Mouse (Mus musculus): ENCODE results near the gene Itsn1. TPM values are rescaled to one million over a fixed set of nuclear protein-coding genes. Genes with fewer than 3 reads are reported as not detected.

Itsn1 gene
- polyA plus RNA-seq, 1 experiment = 12.9 TPM

DNA sequence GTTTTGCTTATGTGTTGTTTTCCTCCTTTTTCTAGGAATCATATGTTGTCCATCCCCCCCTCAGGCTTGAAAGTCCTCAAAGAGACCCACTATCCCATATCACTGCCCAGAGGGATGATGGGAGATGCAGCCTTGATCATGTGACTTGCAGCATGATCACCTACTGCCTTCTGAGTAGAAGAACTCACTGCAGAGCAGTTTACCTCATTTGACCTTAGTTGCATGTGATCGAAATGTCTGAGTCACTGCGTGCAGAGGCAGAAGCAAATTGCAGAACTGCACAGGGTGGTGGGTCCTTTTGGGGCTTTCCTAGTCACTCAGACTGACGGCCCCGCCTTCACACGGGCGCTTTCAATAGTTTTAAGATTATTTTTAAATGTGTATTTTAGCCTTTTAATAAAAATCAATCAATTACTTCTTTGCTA is 141.1 kb downstream of the Itsn1 start:
- 25% methylated on average over 6 of the region's 6 CpGs for WGBS
- Histone ChIP-seq H3K4me1 (replicated peaks; ENCODE audit: control insufficient read depth, insufficient read depth, low read length) (peaks cover 8% of the 10 kb centered on the region), H3K36me3 (ENCODE audit: control insufficient read depth, insufficient read depth, low read length) (no peaks in the 10 kb centered on the region), H3K27me3 (ENCODE audit: control insufficient read depth, insufficient read depth, low read length) (no peaks in the 10 kb centered on the region), H3K4me3 (ENCODE audit: control insufficient read depth, insufficient read depth, low read length) (no peak overlapping the region), H3K27ac (ENCODE audit: control insufficient read depth, insufficient read depth, low read length) (no peak overlapping the region)
- DNase-seq = no peak
- TF ChIP-seq POLR2A (IDR thresholded peaks at IDR 0.05; ENCODE audit: control insufficient read depth, extremely low read depth, insufficient read depth, low read length, poor library complexity) (no peak), CTCF (IDR thresholded peaks at IDR 0.05; ENCODE audit: borderline replicate concordance, control insufficient read depth, extremely low read depth, insufficient read depth, low read length, poor library complexity) (no peak)

DNA sequence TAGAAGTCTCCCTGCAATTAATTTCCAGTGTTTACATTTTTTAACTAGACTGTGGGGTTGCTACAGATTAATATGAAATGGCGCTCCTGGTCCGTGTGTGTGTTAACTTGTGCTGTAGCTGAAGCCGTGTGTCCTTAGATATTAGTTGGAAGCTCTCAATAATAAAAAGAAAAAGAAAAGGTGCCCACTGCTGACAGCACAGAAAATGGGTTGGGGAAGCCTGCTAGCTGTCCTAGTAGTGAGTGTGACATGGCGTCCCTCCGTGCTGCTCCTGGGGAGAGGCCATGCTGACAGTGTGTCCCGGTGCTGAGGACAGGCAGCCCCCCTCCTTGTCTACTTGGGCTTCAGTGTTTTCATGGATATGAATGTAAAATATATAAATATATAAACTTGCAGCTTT is 142.1 kb downstream of the Itsn1 start:
- 98% methylated on average over 6 of the region's 6 CpGs for WGBS
- DNase-seq = no peak
- Histone ChIP-seq H3K27me3 (ENCODE audit: control insufficient read depth, insufficient read depth, low read length) (no peaks in the 10 kb centered on the region), H3K36me3 (ENCODE audit: control insufficient read depth, insufficient read depth, low read length) (no peaks in the 10 kb centered on the region), H3K4me1 (replicated peaks; ENCODE audit: control insufficient read depth, insufficient read depth, low read length) (peaks cover 8% of the 10 kb centered on the region), H3K4me3 (ENCODE audit: control insufficient read depth, insufficient read depth, low read length) (no peak overlapping the region), H3K27ac (ENCODE audit: control insufficient read depth, insufficient read depth, low read length) (no peak overlapping the region)
- TF ChIP-seq POLR2A (IDR thresholded peaks at IDR 0.05; ENCODE audit: control insufficient read depth, extremely low read depth, insufficient read depth, low read length, poor library complexity) (no peak), CTCF (IDR thresholded peaks at IDR 0.05; ENCODE audit: borderline replicate concordance, control insufficient read depth, extremely low read depth, insufficient read depth, low read length, poor library complexity) (no peak)

DNA sequence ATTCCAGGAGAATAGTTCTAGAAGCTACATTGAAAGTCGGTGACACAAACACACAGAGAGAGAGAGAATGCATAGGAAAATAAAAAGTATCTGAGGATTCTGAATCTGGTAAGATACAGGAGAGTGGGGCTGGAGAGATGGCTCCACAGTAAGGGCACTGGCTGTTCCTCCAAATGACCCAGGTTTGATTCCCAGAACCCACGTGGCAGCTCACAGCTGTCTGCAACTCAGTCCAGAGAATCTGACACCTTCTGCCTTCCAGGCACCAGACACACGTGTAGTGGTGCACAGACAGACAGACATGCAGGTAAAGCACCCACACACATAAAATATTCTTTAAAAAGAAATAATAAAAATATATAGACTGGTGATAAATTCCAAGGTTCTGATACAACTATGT is 144.6 kb downstream of the Itsn1 start:
- no peak for DNase-seq
- 77% methylated on average over 3 of the region's 3 CpGs for WGBS
- no peak overlapping the region for H3K4me3 ChIP-seq (ENCODE audit: control insufficient read depth, insufficient read depth, low read length)
- no peak overlapping the region for H3K27ac ChIP-seq (ENCODE audit: control insufficient read depth, insufficient read depth, low read length)
- TF ChIP-seq CTCF (IDR thresholded peaks at IDR 0.05; ENCODE audit: borderline replicate concordance, control insufficient read depth, extremely low read depth, insufficient read depth, low read length, poor library complexity) (no peak), POLR2A (IDR thresholded peaks at IDR 0.05; ENCODE audit: control insufficient read depth, extremely low read depth, insufficient read depth, low read length, poor library complexity) (no peak)
- H3K36me3 ChIP-seq (ENCODE audit: control insufficient read depth, insufficient read depth, low read length) = no peaks in the 10 kb centered on the region
- H3K27me3 ChIP-seq (ENCODE audit: control insufficient read depth, insufficient read depth, low read length) = no peaks in the 10 kb centered on the region
- peaks cover 8% of the 10 kb centered on the region for H3K4me1 ChIP-seq (replicated peaks; ENCODE audit: control insufficient read depth, insufficient read depth, low read length)

DNA sequence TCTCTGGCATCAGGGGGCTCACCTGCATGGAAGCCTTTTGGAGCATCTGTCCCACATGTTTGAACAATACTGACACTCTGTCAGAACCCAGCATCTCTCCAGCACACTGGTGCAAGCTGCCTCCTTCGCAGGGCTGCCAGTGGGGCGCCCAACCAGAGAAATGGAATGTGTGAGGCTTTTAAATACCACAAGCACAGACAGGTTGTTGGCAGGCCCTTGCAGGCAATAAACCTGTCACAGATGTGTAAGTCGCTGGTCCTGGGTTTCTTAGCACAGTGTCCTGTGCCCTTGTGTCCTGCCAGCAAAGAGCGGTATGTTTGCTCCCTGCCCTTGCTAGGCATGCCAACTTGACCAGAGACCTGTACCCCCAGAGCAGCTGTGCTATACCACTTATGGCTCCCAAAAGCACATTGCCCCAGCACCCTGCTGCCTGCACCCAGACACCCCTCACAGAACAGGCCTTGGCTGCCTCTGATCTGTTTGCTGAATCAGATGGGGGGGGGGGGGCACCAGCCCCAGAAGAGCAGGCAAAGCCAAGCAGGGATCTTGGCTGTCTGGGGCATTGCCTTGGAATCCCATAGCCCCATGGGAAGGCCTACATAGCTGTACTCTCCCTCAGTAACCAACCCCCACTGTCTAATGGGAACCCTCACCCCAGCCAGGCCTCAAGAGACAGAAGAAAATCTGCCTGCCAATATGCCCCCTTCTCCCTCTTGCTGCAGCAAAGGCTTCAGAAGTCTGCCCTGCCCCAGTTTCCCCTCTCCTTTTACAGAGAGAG is 146.7 kb downstream of the Itsn1 start:
- 93% methylated on average over 4 of the region's 4 CpGs for WGBS

DNA sequence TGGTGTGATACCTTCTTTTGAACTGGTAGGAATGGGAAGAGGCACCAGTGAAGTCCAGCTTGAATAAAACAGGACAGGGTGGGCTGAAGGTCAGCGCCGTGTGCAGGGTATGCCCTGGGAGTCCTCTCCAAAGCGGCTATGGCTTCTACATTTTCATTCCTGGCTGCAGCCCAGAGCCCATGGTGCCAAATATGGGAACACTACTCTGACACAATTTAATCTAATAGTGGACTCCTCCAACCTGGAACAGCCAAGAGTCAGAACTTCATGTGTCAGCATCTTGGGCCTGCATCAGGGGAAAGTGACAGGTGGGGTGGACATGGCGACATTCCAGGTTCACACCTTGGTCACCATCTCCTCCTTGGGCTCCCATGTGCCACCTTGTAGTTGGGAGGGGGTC is 147.4 kb downstream of the Itsn1 start:
- WGBS = 91% methylated on average over 4 of the region's 4 CpGs
- no peaks in the 10 kb centered on the region for H3K4me1 ChIP-seq (replicated peaks; ENCODE audit: control insufficient read depth, insufficient read depth, low read length)
- no peak overlapping the region for H3K27ac ChIP-seq (ENCODE audit: control insufficient read depth, insufficient read depth, low read length)
- no peak for DNase-seq
- H3K27me3 ChIP-seq (ENCODE audit: control insufficient read depth, insufficient read depth, low read length) = no peaks in the 10 kb centered on the region
- H3K4me3 ChIP-seq (ENCODE audit: control insufficient read depth, insufficient read depth, low read length) = no peak overlapping the region
- H3K36me3 ChIP-seq (ENCODE audit: control insufficient read depth, insufficient read depth, low read length) = no peaks in the 10 kb centered on the region
- TF ChIP-seq POLR2A (IDR thresholded peaks at IDR 0.05; ENCODE audit: control insufficient read depth, extremely low read depth, insufficient read depth, low read length, poor library complexity) = no peak
- no peak for TF ChIP-seq CTCF (IDR thresholded peaks at IDR 0.05; ENCODE audit: borderline replicate concordance, control insufficient read depth, extremely low read depth, insufficient read depth, low read length, poor library complexity)

More for the DNA sequence above, 146.7 kb downstream of the Itsn1 start:
- H3K4me3 ChIP-seq (ENCODE audit: control insufficient read depth, insufficient read depth, low read length) = no peak overlapping the region
- no peak overlapping the region for H3K27ac ChIP-seq (ENCODE audit: control insufficient read depth, insufficient read depth, low read length)
- no peaks in the 10 kb centered on the region for H3K27me3 ChIP-seq (ENCODE audit: control insufficient read depth, insufficient read depth, low read length)
- DNase-seq = no peak
- H3K4me1 ChIP-seq (replicated peaks; ENCODE audit: control insufficient read depth, insufficient read depth, low read length) = no peaks in the 10 kb centered on the region
- TF ChIP-seq CTCF (IDR thresholded peaks at IDR 0.05; ENCODE audit: borderline replicate concordance, control insufficient read depth, extremely low read depth, insufficient read depth, low read length, poor library complexity) = no peak
- TF ChIP-seq POLR2A (IDR thresholded peaks at IDR 0.05; ENCODE audit: control insufficient read depth, extremely low read depth, insufficient read depth, low read length, poor library complexity) = no peak
- H3K36me3 ChIP-seq (ENCODE audit: control insufficient read depth, insufficient read depth, low read length) = no peaks in the 10 kb centered on the region

DNA sequence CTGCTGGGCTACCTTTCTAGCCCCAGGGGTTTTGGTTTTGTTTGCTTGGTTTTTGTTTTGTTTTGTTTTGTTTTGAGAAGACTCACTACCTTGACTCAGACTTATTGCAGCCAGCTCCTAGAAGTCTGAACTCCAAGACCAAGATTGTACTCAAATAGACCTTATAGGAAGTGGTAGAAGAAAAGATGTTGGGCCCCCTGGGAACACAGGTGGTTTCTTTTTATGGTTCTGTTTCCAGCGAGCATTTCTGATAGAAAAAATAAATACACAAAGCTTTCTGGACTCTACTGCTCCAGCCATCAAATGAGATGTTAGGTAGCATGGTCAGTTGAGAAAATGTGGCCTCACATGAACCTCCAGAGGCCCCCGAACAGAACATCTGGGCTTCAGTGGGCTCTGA is 150.0 kb downstream of the Itsn1 start:
- Histone ChIP-seq H3K4me3 (ENCODE audit: control insufficient read depth, insufficient read depth, low read length) (no peak overlapping the region), H3K27ac (ENCODE audit: control insufficient read depth, insufficient read depth, low read length) (no peak overlapping the region), H3K4me1 (replicated peaks; ENCODE audit: control insufficient read depth, insufficient read depth, low read length) (no peaks in the 10 kb centered on the region), H3K36me3 (ENCODE audit: control insufficient read depth, insufficient read depth, low read length) (no peaks in the 10 kb centered on the region), H3K27me3 (ENCODE audit: control insufficient read depth, insufficient read depth, low read length) (no peaks in the 10 kb centered on the region)
- no peak for TF ChIP-seq CTCF (IDR thresholded peaks at IDR 0.05; ENCODE audit: borderline replicate concordance, control insufficient read depth, extremely low read depth, insufficient read depth, low read length, poor library complexity)
- no peak for TF ChIP-seq POLR2A (IDR thresholded peaks at IDR 0.05; ENCODE audit: control insufficient read depth, extremely low read depth, insufficient read depth, low read length, poor library complexity)
- 59% methylated on average over 2 of the region's 2 CpGs for WGBS
- DNase-seq = no peak
